Mouse (Mus musculus) kidney, adult 2 months (tissue): ENCODE data around the gene Cnot11. TPM values are rescaled to one million over a fixed set of nuclear protein-coding genes. Genes with fewer than 3 reads are reported as not detected.

Experiments used
- DNase-seq: peaks from one replicate; pipeline ENCODE4 v3.0.0; 2021
- H3K27ac ChIP-seq: fragments of 200-500 bp; 2 replicates; pipeline ENCODE4 v1.5.1; 2012; ENCODE audit warnings: low read depth, low read length, control low read depth, inconsistent platforms; ENCODE audit not compliant: insufficient read depth
- H3K27me3 ChIP-seq: fragments of 200-500 bp; replicated peaks from 2 replicates; pipeline ENCODE4 v1.6.1; 2012; ENCODE audit warnings: mild to moderate bottlenecking, moderate library complexity, low read length, inconsistent platforms; ENCODE audit not compliant: control insufficient read depth, insufficient read depth
- H3K36me3 ChIP-seq: fragments of 200-500 bp; 2 replicates; pipeline ENCODE4 v1.6.1; 2012; ENCODE audit warnings: mild to moderate bottlenecking, moderate library complexity, low read length, inconsistent platforms; ENCODE audit not compliant: control insufficient read depth, insufficient read depth
- H3K4me1 ChIP-seq: fragments of 200-500 bp; 2 replicates; pipeline ENCODE4 v1.6.1; 2011; ENCODE audit warnings: low read length; ENCODE audit not compliant: control insufficient read depth, insufficient read depth
- H3K4me3 ChIP-seq: fragments of 200-500 bp; 2 replicates; pipeline ENCODE4 v1.5.1; 2011; ENCODE audit warnings: mild to moderate bottlenecking, low read depth, low read length, control low read depth; ENCODE audit not compliant: insufficient read depth
- CTCF ChIP-seq: fragments of 200-500 bp; conservative IDR thresholded peaks from 2 replicates; pipeline ENCODE4 v1.5.1; 2011; ENCODE audit warnings: low read depth, mild to moderate bottlenecking, control low read depth, low read length, moderate library complexity, mixed read lengths; ENCODE audit not compliant: insufficient read depth, insufficient read length
- POLR2A ChIP-seq: fragments of 200-500 bp; IDR thresholded peaks from one replicate; pipeline ENCODE4 v1.6.1; 2011; ENCODE audit warnings: low read depth, low read length, control low read depth
- WGBS: fragments of 180-500 bp; shearing (Covaris S2); methylation state at CpG from one replicate; pipeline ENCODE4 v1.1.7; 2018; 5-methylcytosine and 5-hydroxymethylcytosine counted together
- polyA plus RNA-seq: library from polyadenylated mRNA; depleted of rRNA; stranded (reverse); fragments of >200 nt; gene quantifications from 2 replicates; pipeline ENCODE4 v1.2.3, GENCODE M21; 2012

Gene Cnot11
- polyA plus RNA-seq, 1 experiment, result 18.2 TPM

GRCm38 (mm10) chr1:39535515-39536311 is 921 bp downstream of the Cnot11 start:
- H3K27ac ChIP-seq, result peak overlapping the region; percentile 61
- H3K4me1 ChIP-seq, result peaks cover 3% of the 10 kb centered on the region; the same call in 1 of the 2 replicates
- peak overlapping the region; percentile 92 for H3K4me3 ChIP-seq
- peak; percentile 99 for DNase-seq
- H3K27me3 ChIP-seq, result no peaks in the 10 kb centered on the region
- TF ChIP-seq POLR2A (peak; percentile 14), CTCF (no peak)
- H3K36me3 ChIP-seq, result peaks cover 10% of the 10 kb centered on the region
- WGBS, result under 1% methylated on average over 100 of the region's 100 CpGs

GRCm38 (mm10) chr1:39536701-39537100 is 1.9 kb downstream of the Cnot11 start:
- Histone ChIP-seq H3K4me3 (peak overlapping the region; percentile 92; the same call in 1 of the 2 replicates), H3K27ac (no peak overlapping the region; the same call in 1 of the 2 replicates), H3K36me3 (peaks cover 11% of the 10 kb centered on the region), H3K4me1 (peaks cover 3% of the 10 kb centered on the region; the same call in 1 of the 2 replicates), H3K27me3 (no peaks in the 10 kb centered on the region)
- WGBS, result 21% methylated on average over 7 of the region's 7 CpGs
- no peak for TF ChIP-seq POLR2A
- no peak for TF ChIP-seq CTCF
- DNase-seq, result peak; percentile 50

DNA sequence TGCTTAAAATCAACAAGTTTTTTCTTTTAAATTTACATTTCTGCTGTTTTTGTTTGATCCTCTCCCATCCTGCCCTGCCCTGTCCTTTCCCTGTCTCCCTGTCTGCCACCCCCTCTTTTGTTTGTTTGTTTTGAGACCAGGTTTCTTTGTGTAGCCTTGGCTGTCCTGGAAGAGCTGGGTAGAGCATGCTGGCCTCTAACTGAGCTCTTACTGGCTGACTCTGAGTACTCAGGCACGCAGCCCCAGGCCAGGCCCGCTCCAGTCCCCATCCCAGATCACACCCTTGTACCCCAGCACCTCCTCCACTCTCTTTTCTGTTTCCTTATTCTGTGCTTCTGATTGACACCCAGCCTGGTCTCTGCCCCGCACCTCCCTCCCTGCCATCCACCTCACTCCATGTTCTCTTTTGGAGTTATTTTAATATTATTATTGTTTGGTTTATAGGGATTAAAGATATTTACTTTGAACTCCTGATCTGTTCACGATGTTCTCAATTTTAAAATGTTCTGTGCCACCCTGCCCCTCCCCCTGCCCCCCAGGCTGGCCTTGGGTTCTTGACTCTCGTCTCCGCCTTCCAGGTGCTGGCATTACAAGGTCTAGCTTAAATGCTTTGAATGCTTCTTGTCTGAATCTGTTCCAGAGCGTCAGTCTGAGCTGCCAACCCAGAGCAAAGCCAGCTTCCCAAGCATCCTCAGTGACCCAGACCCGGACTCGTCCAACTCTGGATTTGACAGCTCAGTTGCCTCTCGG is 3.0 kb downstream of the Cnot11 start:
- Histone ChIP-seq H3K4me3 (no peak overlapping the region), H3K36me3 (peaks cover 16% of the 10 kb centered on the region), H3K4me1 (peaks cover 3% of the 10 kb centered on the region; the same call in 1 of the 2 replicates), H3K27ac (no peak overlapping the region), H3K27me3 (no peaks in the 10 kb centered on the region)
- TF ChIP-seq CTCF (no peak), POLR2A (no peak)
- DNase-seq, result peak; percentile 12
- WGBS, result 73% methylated on average over 10 of the region's 10 CpGs

- Histone ChIP-seq H3K4me3 (no peak overlapping the region), H3K4me1 (peaks cover 3% of the 10 kb centered on the region; the same call in 1 of the 2 replicates), H3K27ac (no peak overlapping the region), H3K36me3 (peaks cover 24% of the 10 kb centered on the region), H3K27me3 (no peaks in the 10 kb centered on the region)
- DNase-seq, result no peak
- no peak for TF ChIP-seq CTCF
- TF ChIP-seq POLR2A, result no peak
Measured at GRCm38 (mm10) chr1:39540592-39540991, 5.8 kb downstream of the Cnot11 start.

GRCm38 (mm10) chr1:39545589-39545988 is 10.8 kb downstream of the Cnot11 start:
- Histone ChIP-seq H3K4me3 (no peak overlapping the region), H3K27ac (no peak overlapping the region), H3K36me3 (peaks cover 15% of the 10 kb centered on the region), H3K4me1 (no peaks in the 10 kb centered on the region), H3K27me3 (no peaks in the 10 kb centered on the region)
- 77% methylated on average over 7 of the region's 7 CpGs for WGBS
- no peak for TF ChIP-seq POLR2A
- no peak for TF ChIP-seq CTCF
- DNase-seq, result peak; percentile 23

DNA sequence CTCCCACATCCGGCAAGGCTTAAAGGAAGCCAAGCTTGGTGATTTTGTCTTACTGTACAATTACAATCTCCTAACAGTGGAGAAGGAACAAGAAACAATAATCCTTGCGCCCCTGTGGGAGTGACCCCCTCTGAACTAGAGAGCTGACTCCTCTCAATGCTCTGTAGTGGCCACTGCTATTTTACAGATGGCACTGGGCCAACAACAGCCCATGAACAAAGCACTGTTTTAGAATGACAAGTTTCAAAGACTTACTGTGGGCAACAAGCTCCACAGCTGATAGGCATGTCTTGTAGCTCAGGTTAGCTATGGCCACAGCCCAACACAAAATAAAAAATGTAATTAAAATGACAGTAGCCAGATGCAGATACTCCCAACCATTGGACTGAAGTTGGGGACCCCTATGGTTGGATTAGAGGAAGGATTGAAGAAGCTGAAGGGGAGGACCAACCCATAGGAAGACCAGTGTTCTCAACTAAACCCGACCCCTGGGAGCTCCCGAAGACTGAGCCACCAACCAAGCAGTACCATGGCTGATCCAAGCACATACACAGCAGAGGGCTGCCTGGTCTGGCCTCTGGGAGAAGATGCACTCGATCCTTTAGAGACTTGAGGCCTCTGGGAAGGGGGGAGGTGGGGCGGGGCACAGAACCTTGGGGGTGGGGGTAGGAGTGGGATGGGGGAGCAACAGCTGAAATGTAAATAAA is 11.5 kb downstream of the Cnot11 start:
- TF ChIP-seq POLR2A (no peak), CTCF (no peak)
- WGBS, result 86% methylated on average over 6 of the region's 6 CpGs
- H3K27ac ChIP-seq, result no peak overlapping the region
- no peak for DNase-seq
- no peaks in the 10 kb centered on the region for H3K27me3 ChIP-seq
- no peak overlapping the region for H3K4me3 ChIP-seq
- peaks cover 13% of the 10 kb centered on the region for H3K36me3 ChIP-seq
- no peaks in the 10 kb centered on the region for H3K4me1 ChIP-seq
